Mouse (Mus musculus) midbrain, embryonic 16.5 days (tissue): ENCODE data around the gene Baz2b. TPM values are rescaled to one million over a fixed set of nuclear protein-coding genes. Genes with fewer than 3 reads are reported as not detected.

ENCODE experiments used
- ATAC-seq: fragments of 200-750 bp; cut with Nextera tagmentation; 2 replicates; pipeline ENCODE4 v1.8.0; 2017; ENCODE audit warnings: moderate TSS enrichment
- H3K27ac ChIP-seq: fragments of 300-500 bp; sonication (generic); 2 replicates; pipeline ENCODE4 v1.5.1; 2014; ENCODE audit warnings: mild to moderate bottlenecking, low read length, mixed read lengths
- H3K27me3 ChIP-seq: fragments of 300-500 bp; sonication (generic); 2 replicates; pipeline ENCODE4 v1.6.1; 2014; ENCODE audit warnings: low read depth, low read length, mixed read lengths; ENCODE audit not compliant: control insufficient read depth, insufficient read depth
- H3K36me3 ChIP-seq: fragments of 300-500 bp; sonication (generic); 2 replicates; pipeline ENCODE4 v1.6.1; 2014; ENCODE audit warnings: mild to moderate bottlenecking, low read length, moderate library complexity, mixed read lengths; ENCODE audit not compliant: control insufficient read depth, insufficient read depth
- H3K4me1 ChIP-seq: fragments of 300-500 bp; sonication (generic); 2 replicates; pipeline ENCODE4 v1.6.1; 2014; ENCODE audit warnings: mild to moderate bottlenecking, low read length, mixed read lengths; ENCODE audit not compliant: control insufficient read depth, insufficient read depth
- H3K4me2 ChIP-seq: fragments of 300-500 bp; sonication (generic); 2 replicates; pipeline ENCODE4 v1.6.1; 2014; ENCODE audit warnings: mild to moderate bottlenecking, low read length, mixed read lengths
- H3K4me3 ChIP-seq: fragments of 300-500 bp; sonication (generic); 2 replicates; pipeline ENCODE4 v1.5.1; 2014; ENCODE audit warnings: low read depth, mild to moderate bottlenecking, low read length, moderate library complexity, mixed read lengths
- H3K9ac ChIP-seq: fragments of 300-500 bp; sonication (generic); 2 replicates; pipeline ENCODE4 v1.6.1; 2014; ENCODE audit warnings: low read depth, low read length, mixed read lengths
- H3K9me3 ChIP-seq: fragments of 300-500 bp; sonication (generic); replicated peaks from 2 replicates; pipeline ENCODE4 v1.6.1; 2014; ENCODE audit warnings: mild to moderate bottlenecking, low read length, mixed read lengths; ENCODE audit not compliant: control insufficient read depth, poor library complexity, severe bottlenecking
- WGBS: fragments of 180-500 bp; shearing (Covaris S2); extraction: QIAGEN DNeasy Blood & Tissue Kit; methylation state at CpG from one replicate; pipeline ENCODE4 v1.1.7; 2014; 5-methylcytosine and 5-hydroxymethylcytosine counted together
- polyA plus RNA-seq: library from polyadenylated mRNA; unstranded; fragments of >200 nt; fragmentation: Nextera tagmentation; extraction: Ambion mirVana; gene quantifications from 2 replicates; pipeline ENCODE4 v1.2.1, GENCODE M21; 2015

Gene Baz2b
- polyA plus RNA-seq, 1 experiment from 2014 or later: 75.3 TPM

DNA sequence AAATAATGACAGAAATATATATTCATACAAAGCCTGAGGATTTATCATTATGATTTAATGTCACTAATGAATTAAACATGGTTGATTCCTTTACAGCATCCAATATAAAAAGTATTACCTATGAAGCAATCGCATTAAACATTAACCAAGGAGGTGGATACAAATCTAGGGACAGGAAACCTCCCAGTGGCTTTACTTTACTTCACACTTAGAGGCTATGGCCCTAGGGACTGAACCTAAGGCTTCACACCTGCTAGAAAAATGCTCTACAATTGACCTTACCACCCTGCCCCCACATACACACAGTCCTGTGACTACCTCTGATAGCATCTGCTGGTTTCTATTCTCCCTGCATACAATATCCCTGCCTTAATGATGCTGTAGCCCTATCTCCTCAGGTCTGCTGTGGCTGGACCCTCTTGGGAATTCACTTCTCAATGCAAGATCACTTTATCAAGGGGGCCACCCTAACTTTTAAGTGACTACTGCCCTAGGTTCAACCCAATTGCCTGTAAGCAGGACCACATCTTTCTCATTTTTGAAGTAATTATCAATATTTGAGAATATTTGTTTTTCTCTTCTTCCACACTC lies 149.4 kb downstream of the Baz2b start:
- Histone ChIP-seq H3K4me2 (no peak overlapping the region), H3K9me3 (no peaks in the 10 kb centered on the region; the same call in 1 of the 2 replicates), H3K27ac (no peak overlapping the region), H3K9ac (no peak overlapping the region), H3K36me3 (no peaks in the 10 kb centered on the region), H3K4me1 (peaks cover 6% of the 10 kb centered on the region; the same call in 1 of the 2 replicates), H3K4me3 (no peak overlapping the region), H3K27me3 (no peaks in the 10 kb centered on the region)
- WGBS: 89% methylated on average over 1 of the region's 1 CpGs
- no peak for ATAC-seq

DNA sequence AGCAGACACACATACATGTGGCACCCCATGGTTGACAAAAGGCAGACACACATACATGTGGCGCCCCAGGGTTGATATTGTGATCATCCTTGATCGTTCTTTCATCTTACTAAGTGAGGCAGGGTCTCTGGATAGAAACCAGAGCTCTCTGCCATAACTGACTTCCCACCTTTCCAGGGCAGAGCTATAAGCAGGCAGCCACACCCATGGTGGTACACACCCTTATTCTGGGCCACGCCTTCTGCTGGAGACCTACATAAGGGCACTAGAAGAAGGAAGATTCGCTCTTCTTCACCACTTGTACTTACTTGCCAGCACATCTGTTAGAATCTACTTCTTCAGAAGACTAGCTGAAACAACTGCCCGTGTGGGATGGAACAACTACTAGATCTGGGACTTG lies 150.3 kb downstream of the Baz2b start:
- H3K4me3 ChIP-seq: no peak overlapping the region
- no peaks in the 10 kb centered on the region for H3K27me3 ChIP-seq
- H3K36me3 ChIP-seq: no peaks in the 10 kb centered on the region
- H3K9me3 ChIP-seq: no peaks in the 10 kb centered on the region
- peaks cover 6% of the 10 kb centered on the region; the same call in 1 of the 2 replicates for H3K4me1 ChIP-seq
- no peak overlapping the region for H3K27ac ChIP-seq
- no peak overlapping the region for H3K4me2 ChIP-seq
- no peak overlapping the region for H3K9ac ChIP-seq
- WGBS: 97% methylated on average over 5 of the region's 5 CpGs
- no peak for ATAC-seq

DNA sequence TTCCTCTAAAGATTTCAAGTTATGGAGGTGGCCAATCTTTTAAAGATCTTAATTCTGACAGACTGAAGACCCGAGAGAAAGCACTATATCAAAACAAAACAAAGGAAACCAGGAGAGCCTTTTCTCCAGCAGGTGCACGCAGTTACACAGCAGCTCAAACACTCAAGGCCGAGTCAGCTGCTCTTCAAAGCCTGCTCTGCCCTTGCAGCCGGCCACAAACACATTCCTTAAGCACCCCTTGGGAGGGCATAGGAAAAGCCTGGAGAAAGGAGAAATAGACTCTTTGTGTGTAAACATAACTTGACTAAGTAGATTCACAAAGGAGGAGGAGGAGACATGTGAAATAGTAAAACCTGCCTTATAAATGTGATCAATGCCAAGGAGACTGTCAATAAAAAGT lies 153.6 kb downstream of the Baz2b start:
- Histone ChIP-seq H3K36me3 (no peaks in the 10 kb centered on the region), H3K4me2 (no peak overlapping the region), H3K27ac (no peak overlapping the region), H3K4me3 (no peak overlapping the region), H3K4me1 (peaks cover 9% of the 10 kb centered on the region; the same call in 1 of the 2 replicates), H3K27me3 (no peaks in the 10 kb centered on the region), H3K9me3 (no peaks in the 10 kb centered on the region), H3K9ac (no peak overlapping the region)
- no peak for ATAC-seq
- WGBS: 16% methylated on average over 4 of the region's 4 CpGs

DNA sequence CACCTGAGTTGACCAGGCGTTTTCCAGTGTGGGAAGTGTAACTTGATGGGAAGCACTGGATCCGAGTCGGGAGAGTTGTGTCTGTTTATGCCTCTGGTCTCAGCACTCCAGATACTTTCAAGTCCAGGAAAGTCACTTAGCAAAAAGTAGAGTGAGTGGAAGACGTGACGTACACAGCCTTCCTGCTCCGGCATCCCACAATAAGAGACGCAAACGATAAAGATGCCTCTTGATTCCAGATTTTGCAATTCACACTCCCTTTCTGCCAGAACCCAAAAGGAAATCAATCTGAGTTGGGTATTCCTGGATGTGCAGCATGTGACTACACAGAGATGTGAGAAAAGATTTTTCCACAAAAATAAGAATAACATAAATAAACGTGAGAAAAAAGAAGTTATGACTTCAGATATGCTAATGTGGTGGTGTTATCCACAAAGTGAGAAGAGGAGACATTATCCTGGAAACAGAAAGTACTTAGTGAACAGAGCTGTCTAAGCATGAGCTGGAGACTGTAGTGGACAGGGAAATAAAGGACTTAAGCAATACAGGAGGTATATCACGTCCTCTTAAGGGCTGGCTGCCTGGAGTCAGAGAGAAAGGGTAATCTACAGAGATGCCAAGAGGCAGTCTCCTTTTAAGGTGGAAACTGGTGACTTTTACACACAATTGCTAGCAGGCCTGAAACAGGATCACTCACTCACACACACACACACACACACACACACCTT lies 154.7 kb downstream of the Baz2b start:
- Histone ChIP-seq H3K27me3 (no peaks in the 10 kb centered on the region), H3K9ac (no peak overlapping the region), H3K4me3 (no peak overlapping the region), H3K36me3 (no peaks in the 10 kb centered on the region), H3K27ac (no peak overlapping the region), H3K4me2 (no peak overlapping the region), H3K4me1 (peaks cover 9% of the 10 kb centered on the region; the same call in 1 of the 2 replicates), H3K9me3 (no peaks in the 10 kb centered on the region)
- 73% methylated on average over 10 of the region's 10 CpGs for WGBS
- no peak for ATAC-seq

DNA sequence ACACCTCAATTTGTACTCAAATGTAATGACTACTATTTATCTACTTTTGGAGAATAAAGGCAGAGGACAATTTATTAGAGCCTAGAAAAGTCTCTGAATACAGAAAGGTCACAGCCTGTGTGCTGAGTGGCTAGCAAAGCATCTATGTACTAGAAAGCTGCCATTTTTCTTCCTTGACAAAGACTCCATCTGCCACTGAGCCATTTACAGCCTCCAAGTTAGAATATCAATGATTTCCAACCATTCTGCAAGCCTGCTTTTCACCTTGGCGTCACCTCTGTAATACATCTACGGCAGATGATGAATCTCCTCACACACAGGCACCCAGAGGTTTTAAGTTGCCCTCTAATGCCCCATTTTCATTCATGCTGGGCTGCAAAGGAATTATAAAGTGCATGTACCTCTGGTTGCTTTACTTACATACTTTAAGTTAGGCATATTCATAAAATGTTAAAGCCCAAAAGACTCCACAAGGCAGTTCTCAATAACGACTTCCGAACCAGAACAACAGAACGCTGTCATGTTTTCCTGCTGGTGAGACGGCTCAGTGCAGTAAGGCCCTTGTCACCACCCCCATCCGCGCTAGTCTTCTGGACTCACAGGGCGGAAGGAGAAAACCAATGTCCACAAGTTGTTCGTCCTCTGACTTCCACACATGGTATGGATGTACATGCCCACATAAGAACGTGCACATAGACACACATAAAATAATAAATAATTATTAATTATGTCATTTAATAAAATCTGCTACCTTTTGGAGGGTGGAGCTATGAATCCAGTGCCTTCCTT lies 156.2 kb downstream of the Baz2b start:
- no peak for ATAC-seq
- peaks cover 9% of the 10 kb centered on the region; the same call in 1 of the 2 replicates for H3K4me1 ChIP-seq
- no peaks in the 10 kb centered on the region for H3K27me3 ChIP-seq
- no peak overlapping the region for H3K4me2 ChIP-seq
- no peaks in the 10 kb centered on the region for H3K9me3 ChIP-seq
- H3K36me3 ChIP-seq: no peaks in the 10 kb centered on the region
- no peak overlapping the region for H3K9ac ChIP-seq
- no peak overlapping the region for H3K4me3 ChIP-seq
- H3K27ac ChIP-seq: no peak overlapping the region; the same call in 1 of the 2 replicates
- WGBS: 68% methylated on average over 11 of the region's 11 CpGs

DNA sequence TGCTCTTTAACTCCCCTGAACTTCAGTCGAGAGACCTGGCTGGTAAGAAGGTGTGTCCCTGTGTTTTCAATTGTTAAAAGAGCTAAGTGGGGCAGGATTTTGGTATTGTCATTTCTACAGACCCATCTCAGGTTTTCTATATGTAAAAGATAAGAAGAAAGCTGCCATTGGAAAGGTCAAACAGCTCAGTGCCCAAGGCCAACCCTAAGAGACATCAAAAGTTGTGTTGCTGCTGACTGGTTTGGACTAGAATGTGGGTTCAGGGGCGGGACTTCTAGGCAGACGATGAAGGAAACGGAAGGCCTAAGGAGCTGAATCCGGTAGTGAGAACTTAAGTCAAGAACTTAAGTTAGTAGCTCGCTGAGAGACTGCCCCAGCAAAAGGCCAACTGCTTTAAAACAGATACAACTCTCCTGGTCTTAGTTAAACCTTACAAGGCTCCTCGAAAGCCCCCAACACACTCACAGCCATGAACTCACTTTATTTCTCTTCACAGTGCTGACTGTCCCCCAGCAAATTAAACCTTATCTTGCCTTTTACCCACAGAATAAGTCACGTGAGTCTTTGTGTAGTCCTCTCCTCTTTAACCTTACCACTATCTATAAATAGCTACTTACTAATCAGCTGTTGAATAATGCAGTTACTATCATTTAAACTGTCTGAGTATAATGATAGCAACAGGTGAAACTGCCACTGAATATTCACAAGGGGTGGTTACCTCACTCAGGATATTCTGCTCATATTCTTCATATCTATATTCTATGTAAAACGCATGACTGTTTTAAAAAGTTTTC lies 158.8 kb downstream of the Baz2b start:
- no peaks in the 10 kb centered on the region for H3K27me3 ChIP-seq
- H3K27ac ChIP-seq: no peak overlapping the region
- no peak overlapping the region for H3K4me2 ChIP-seq
- H3K36me3 ChIP-seq: no peaks in the 10 kb centered on the region
- no peak overlapping the region for H3K4me3 ChIP-seq
- no peak overlapping the region for H3K9ac ChIP-seq
- peaks cover 6% of the 10 kb centered on the region for H3K4me1 ChIP-seq
- H3K9me3 ChIP-seq: no peaks in the 10 kb centered on the region
- ATAC-seq: no peak
- WGBS: 87% methylated on average over 9 of the region's 9 CpGs

DNA sequence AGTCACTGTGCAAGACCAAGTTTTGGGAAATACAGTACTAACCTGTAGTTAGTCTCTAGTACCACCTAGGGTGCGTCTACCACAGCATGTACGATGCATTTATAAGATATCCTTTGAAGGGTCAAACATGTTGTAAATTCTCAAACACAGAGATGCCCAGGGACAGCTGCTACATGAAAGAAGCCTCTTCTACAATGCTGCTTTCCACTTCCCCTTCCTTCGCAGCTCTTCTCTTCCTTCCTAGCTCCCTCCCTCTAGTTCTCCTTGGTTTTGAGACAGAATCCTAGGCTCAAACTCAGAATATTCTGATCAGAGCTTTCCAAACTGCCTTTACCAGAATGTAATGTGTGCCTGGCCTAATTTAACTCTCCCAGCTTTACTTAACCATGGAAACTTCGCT lies 159.8 kb downstream of the Baz2b start:
- no peak for ATAC-seq
- Histone ChIP-seq H3K4me1 (peaks cover 6% of the 10 kb centered on the region), H3K36me3 (no peaks in the 10 kb centered on the region), H3K9me3 (no peaks in the 10 kb centered on the region), H3K27ac (no peak overlapping the region), H3K27me3 (no peaks in the 10 kb centered on the region), H3K4me2 (no peak overlapping the region), H3K9ac (no peak overlapping the region), H3K4me3 (no peak overlapping the region)
- 85% methylated on average over 4 of the region's 4 CpGs for WGBS

DNA sequence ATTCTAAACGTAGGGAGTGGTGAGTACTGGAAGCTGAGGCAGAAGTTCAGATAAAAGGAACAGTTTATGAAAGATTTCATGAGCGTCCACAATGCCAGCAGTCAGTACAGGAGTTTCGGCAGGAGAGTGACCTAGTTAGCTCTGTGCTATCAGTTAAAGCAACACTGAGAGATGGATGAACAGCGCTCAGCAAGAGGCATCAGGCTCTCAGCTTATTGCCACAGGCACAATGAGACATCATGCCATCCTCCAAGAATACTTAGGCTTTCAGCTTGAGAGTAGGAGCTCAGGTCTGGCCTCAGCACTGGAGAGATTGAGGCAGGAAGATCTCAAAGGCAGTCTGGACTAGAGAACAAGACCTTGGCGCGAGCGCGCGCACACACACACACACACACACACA lies 160.3 kb downstream of the Baz2b start:
- Histone ChIP-seq H3K4me3 (no peak overlapping the region), H3K4me1 (peaks cover 6% of the 10 kb centered on the region), H3K4me2 (no peak overlapping the region), H3K36me3 (no peaks in the 10 kb centered on the region), H3K9me3 (no peaks in the 10 kb centered on the region), H3K27me3 (no peaks in the 10 kb centered on the region), H3K27ac (no peak overlapping the region), H3K9ac (no peak overlapping the region)
- 0 out of 2 replicates have a peak, but pooled peaks have one; percentile 19 for ATAC-seq
- 91% methylated on average over 9 of the region's 9 CpGs for WGBS
